Mouse (Mus musculus) limb, embryonic 14.5 days (tissue): ENCODE measurements around the gene 1810049J17Rik. TPM values are rescaled to one million over a fixed set of nuclear protein-coding genes. Genes with fewer than 3 reads are reported as not detected.

ENCODE experiments used
- ATAC-seq: fragments of 200-750 bp; cut with Nextera tagmentation; 2 replicates; pipeline ENCODE4 v1.8.0; 2017; ENCODE audit warnings: low read depth, moderate number of reproducible peaks, moderate TSS enrichment; ENCODE audit not compliant: low FRiP score
- DNase-seq: peaks from one replicate; pipeline ENCODE4 v3.0.0-alpha.2; 2015; ENCODE audit warnings: low spot score
- H3K27ac ChIP-seq: fragments of 300-500 bp; sonication (generic); replicated peaks from 2 replicates; pipeline ENCODE4 v1.5.1; 2014; ENCODE audit warnings: low read depth, mild to moderate bottlenecking, low read length, moderate library complexity, mixed read lengths
- H3K27me3 ChIP-seq: fragments of 300-500 bp; sonication (generic); 2 replicates; pipeline ENCODE4 v1.6.1; 2014; ENCODE audit warnings: low read length, mixed read lengths; ENCODE audit not compliant: control insufficient read depth, insufficient read depth
- H3K36me3 ChIP-seq: fragments of 300-500 bp; sonication (generic); 2 replicates; pipeline ENCODE4 v1.6.1; 2014; ENCODE audit warnings: mild to moderate bottlenecking, low read length, moderate library complexity, mixed read lengths; ENCODE audit not compliant: control insufficient read depth, insufficient read depth
- H3K4me1 ChIP-seq: fragments of 300-500 bp; sonication (generic); 2 replicates; pipeline ENCODE4 v1.6.1; 2014; ENCODE audit warnings: antibody characterized with exemption, low read length, mixed read lengths; ENCODE audit not compliant: control insufficient read depth, insufficient read depth
- H3K4me2 ChIP-seq: fragments of 300-500 bp; sonication (generic); replicated peaks from 2 replicates; pipeline ENCODE4 v1.6.1; 2014; ENCODE audit warnings: low read depth, mild to moderate bottlenecking, low read length, moderate library complexity; ENCODE audit not compliant: severe bottlenecking
- H3K4me3 ChIP-seq: fragments of 300-500 bp; sonication (generic); replicated peaks from 2 replicates; pipeline ENCODE4 v1.5.1; 2014; ENCODE audit warnings: low read length
- H3K9ac ChIP-seq: fragments of 300-500 bp; sonication (generic); 2 replicates; pipeline ENCODE4 v1.6.1; 2014; ENCODE audit warnings: mild to moderate bottlenecking, low read depth, low read length, moderate library complexity; ENCODE audit not compliant: severe bottlenecking
- H3K9me3 ChIP-seq: fragments of 300-500 bp; sonication (generic); 2 replicates; pipeline ENCODE4 v1.6.1; 2016; ENCODE audit warnings: low read length; ENCODE audit not compliant: control insufficient read depth
- POLR2A ChIP-seq: fragments of 200-500 bp; IDR thresholded peaks from 2 replicates; pipeline ENCODE4 v1.8.0; 2012; ENCODE audit warnings: inconsistent platforms, mild to moderate bottlenecking, moderate library complexity, borderline replicate concordance; ENCODE audit not compliant: insufficient read depth, insufficient read length; ENCODE audit errors: extremely low read depth
- WGBS: fragments of 180-500 bp; shearing (Covaris S2); extraction: QIAGEN DNeasy Blood & Tissue Kit; methylation state at CpG from one replicate; pipeline ENCODE4 v1.1.7; 2014; 5-methylcytosine and 5-hydroxymethylcytosine counted together
- polyA plus RNA-seq, 2 experiments: library from polyadenylated mRNA; depleted of rRNA in 1 of 2; stranded (reverse) in 1 of 2; unstranded in 1 of 2; fragments of >200 nt; fragmentation: Nextera tagmentation in 1 of 2; extraction: Ambion mirVana in 1 of 2; gene quantifications; 2 replicates each; pipeline versions ENCODE4 v1.2.1 to v1.2.3; 2012 to 2014

Gene 1810049J17Rik
- polyA plus RNA-seq, 2 experiments, result 0.62 TPM; not detected in 1

DNA sequence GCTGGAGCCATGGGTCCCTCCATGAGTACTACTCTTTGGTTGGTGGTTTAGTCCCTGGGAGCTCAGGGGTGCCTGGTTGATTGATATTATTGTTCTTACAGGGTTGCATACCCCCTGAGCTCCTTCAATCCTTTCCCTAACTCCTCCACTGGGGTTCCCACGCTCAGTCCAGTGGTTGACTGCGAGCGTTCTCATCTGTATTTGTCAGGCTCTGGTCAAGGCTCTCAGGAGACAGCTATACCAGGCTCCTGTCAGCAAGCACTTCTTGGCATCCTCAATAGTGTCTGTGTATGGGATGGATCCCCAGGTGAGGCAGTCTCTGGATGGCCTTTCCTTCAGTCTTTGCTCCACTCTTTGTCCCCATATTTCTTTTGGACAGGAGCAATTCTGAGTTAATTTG lies 25.2 kb upstream of the 1810049J17Rik start:
- H3K27me3 ChIP-seq, result no peaks in the 10 kb centered on the region
- ATAC-seq (no peak), DNase-seq (no peak)
- TF ChIP-seq POLR2A, result no peak
- no peak overlapping the region for H3K27ac ChIP-seq
- H3K4me1 ChIP-seq, result no peaks in the 10 kb centered on the region
- no peak overlapping the region for H3K4me2 ChIP-seq
- no peak overlapping the region for H3K4me3 ChIP-seq
- H3K36me3 ChIP-seq, result peaks cover 60% of the 10 kb centered on the region
- no peaks in the 10 kb centered on the region for H3K9me3 ChIP-seq
- 91% methylated on average over 3 of the region's 3 CpGs for WGBS
- no peak overlapping the region for H3K9ac ChIP-seq

DNA sequence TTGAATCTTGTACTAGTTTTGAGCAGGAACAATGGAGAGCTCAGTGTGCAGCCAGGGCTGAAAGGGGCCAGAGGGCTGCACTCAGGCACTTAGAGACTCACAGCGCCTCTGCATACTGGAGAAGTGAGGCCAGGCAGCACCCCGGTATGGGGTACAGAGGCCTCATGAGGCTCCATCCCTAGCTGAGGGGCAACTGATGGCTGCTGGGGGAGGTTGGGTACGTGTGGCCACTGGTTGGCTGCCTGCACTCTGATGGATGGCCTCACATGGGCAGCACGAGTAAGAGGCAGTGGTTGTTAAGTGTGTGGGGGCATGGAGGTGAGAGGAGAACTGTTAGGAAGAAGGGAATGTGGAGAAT lies 19.7 kb upstream of the 1810049J17Rik start:
- Histone ChIP-seq H3K9ac (no peak overlapping the region), H3K36me3 (peaks cover 30% of the 10 kb centered on the region), H3K4me3 (no peak overlapping the region), H3K4me1 (no peaks in the 10 kb centered on the region; the same call in 1 of the 2 replicates), H3K4me2 (no peak overlapping the region), H3K27me3 (no peaks in the 10 kb centered on the region), H3K27ac (no peak overlapping the region), H3K9me3 (no peaks in the 10 kb centered on the region)
- ATAC-seq, result no peak
- no peak for TF ChIP-seq POLR2A
- 60% methylated on average over 4 of the region's 4 CpGs for WGBS
- no peak for DNase-seq

DNA sequence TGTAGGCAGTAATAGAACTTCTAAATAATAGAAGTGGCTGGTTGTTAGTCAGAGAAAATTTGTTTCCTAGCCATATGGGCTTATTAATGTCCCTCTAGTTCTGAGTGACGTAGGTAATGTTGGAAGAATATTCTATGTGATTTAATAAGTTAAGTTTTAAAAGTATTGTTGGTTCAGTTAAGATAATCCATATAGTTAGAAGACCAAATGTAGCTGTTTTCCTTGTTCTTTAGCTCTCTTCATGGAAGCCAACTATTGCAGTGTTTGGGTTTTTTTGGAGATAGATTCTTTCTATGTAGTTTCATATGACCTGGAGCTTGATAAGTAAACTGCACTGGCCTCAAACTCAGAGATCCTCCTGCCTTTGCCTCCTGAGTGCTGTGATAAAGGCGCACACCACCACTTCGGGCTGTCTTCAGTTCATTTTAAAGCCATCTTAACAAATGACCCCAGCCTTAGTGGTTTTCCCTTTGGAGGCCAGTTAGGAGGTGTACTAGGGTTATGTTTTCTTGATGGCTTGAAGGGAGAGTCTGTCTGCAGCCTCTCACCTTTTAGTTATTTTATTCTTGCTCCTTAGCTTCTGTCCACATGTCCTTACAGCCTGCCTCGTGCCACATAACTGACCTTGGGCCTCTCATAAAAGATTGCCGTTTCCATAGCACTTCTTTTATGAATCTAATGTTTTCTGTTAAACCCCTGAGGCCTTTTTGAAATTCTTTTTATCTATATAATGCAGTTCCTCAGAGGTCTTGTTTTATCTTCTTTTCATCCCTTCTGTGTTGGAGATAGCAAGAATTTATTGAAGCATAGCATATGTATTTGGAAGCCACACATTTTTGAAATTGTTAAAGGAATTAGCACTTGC lies 19.1 kb upstream of the 1810049J17Rik start:
- Histone ChIP-seq H3K36me3 (peaks cover 26% of the 10 kb centered on the region), H3K27ac (no peak overlapping the region), H3K9ac (no peak overlapping the region), H3K4me1 (no peaks in the 10 kb centered on the region; the same call in 1 of the 2 replicates), H3K27me3 (no peaks in the 10 kb centered on the region), H3K9me3 (no peaks in the 10 kb centered on the region), H3K4me2 (no peak overlapping the region), H3K4me3 (no peak overlapping the region)
- no peak for TF ChIP-seq POLR2A
- DNase-seq (no peak), ATAC-seq (no peak)
- 68% methylated on average over 5 of the region's 5 CpGs for WGBS

DNA sequence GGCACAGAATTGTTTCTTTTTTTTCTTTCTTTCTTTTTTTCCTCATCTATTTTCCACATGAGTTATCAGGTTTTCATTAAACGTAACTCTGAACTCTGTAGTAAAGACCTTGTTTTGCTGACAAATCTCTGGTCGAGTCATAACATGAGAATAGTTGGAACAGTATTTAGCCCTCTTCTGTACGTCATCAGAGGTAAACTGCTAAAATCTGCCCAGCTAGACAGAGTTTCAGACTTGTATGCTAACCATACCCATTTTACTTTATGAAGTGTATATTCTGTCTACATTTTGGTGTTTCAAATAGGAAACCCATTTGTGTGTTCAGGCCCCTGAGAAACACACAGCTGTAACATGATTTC lies 16.1 kb upstream of the 1810049J17Rik start:
- ATAC-seq (no peak), DNase-seq (no peak)
- Histone ChIP-seq H3K27me3 (no peaks in the 10 kb centered on the region), H3K4me3 (no peak overlapping the region), H3K36me3 (peaks cover 5% of the 10 kb centered on the region), H3K9me3 (no peaks in the 10 kb centered on the region), H3K9ac (no peak overlapping the region), H3K4me1 (no peaks in the 10 kb centered on the region; the same call in 1 of the 2 replicates), H3K27ac (no peak overlapping the region), H3K4me2 (no peak overlapping the region)
- whole genome bisulfite sequencing, result 70% methylated on average over 3 of the region's 3 CpGs
- TF ChIP-seq POLR2A, result no peak

DNA sequence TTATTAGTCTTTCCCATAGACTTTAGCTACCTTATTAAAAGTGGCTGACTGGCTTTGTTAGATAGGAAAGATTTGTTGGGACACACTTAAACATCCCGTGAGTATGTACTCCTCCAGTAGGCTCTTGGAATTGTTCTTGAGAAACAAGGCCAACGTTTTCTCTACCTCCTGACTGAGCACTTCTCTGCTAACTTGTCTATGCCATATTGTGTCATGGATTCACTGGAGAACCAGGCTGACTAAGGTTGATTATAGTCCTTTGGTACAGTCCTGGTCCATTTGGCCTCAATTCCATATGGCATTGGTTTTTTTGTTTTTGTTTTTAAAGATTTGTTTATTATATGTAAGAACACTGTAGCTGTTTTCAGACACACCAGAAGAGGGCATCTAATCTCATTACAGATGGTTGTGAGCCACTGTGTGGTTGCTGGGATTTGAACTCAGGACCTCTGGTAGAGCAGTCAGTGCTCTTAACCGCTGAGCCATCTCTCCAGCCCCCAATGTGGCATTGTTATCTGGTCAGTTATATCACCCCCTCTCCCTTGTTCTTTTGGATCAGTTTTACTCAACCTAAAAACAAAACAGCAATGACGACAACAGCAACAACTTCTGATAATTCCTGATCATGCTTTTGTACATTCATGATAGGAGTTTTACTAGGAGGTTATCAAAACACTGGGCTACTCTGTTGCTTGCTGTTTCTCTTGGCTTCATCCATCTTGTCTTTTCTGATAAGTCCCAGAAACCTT lies 15.5 kb upstream of the 1810049J17Rik start:
- no peaks in the 10 kb centered on the region; the same call in 1 of the 2 replicates for H3K4me1 ChIP-seq
- no peak for DNase-seq
- no peak overlapping the region for H3K9ac ChIP-seq
- H3K36me3 ChIP-seq, result peaks cover under 1% of the 10 kb centered on the region
- no peaks in the 10 kb centered on the region for H3K27me3 ChIP-seq
- H3K27ac ChIP-seq, result no peak overlapping the region
- H3K4me2 ChIP-seq, result no peak overlapping the region
- TF ChIP-seq POLR2A, result no peak
- H3K9me3 ChIP-seq, result no peaks in the 10 kb centered on the region
- 84% methylated on average over 4 of the region's 4 CpGs for WGBS
- no peak for ATAC-seq
- no peak overlapping the region for H3K4me3 ChIP-seq
